Mouse (Mus musculus) liver, embryonic 14.5 days (tissue): ENCODE results near the gene Tmem98.

ENCODE experiments used
- CTCF ChIP-seq: IDR thresholded peaks from 2 replicates; pipeline ENCODE4 v1.5.1; 2016; ENCODE audit warnings: antibody characterized with exemption, low read depth, control low read depth
- EP300 ChIP-seq: IDR thresholded peaks from 2 replicates; pipeline ENCODE4 v1.6.1; 2016; ENCODE audit warnings: antibody characterized with exemption, low read depth

DNA sequence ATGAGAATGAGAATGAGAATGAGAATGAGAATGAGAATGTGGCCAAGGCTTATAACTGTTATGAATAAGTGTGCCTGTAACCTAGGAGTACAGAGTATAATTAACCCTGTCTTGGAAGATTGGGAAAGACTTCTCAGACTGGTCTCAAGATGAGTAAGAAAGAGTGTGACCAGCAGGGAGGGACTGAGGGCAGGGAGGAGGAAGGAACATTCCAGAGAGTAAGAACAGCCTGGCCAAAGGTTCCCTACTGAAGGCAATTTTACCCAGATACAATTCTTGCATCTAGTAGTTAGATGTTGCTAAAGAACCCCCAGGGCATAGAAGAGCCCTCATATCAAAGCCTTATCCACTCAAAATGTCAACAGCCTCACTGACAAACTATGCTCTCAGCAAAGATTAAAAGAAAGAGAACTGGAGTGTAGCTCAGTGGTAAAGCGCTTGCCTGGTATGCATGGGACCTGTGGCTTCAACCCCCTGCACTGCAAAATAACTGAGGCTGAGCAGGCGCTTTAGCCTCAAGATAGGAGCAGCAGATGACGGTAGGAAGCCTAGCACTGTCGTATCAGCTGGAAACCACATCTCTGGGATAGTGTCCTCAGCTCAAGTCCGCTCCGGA, 37.3 kb upstream of the Tmem98 start:
- TF ChIP-seq CTCF, result no peak
- TF ChIP-seq EP300, result no peak
